Mouse (Mus musculus) thymus, postnatal 25 days (tissue): ENCODE results near the gene Prkce.

Source experiments
- DNase-seq: peaks from one replicate; pipeline ENCODE4 v3.0.0; 2022

The Prkce gene

GRCm38 (mm10) chr17:86266051-86266450 is 98.5 kb downstream of the Prkce start:
- no peak for DNase-seq

- DNase-seq = no peak
Measured at GRCm38 (mm10) chr17:86267126-86267760, 99.7 kb downstream of the Prkce start.

- DNase-seq = no peak
Measured at GRCm38 (mm10) chr17:86269639-86270038, 102.1 kb downstream of the Prkce start.

- DNase-seq = no peak
Measured at GRCm38 (mm10) chr17:86270523-86270922, 102.9 kb downstream of the Prkce start.

- DNase-seq = no peak
Measured at GRCm38 (mm10) chr17:86271277-86271676, 103.7 kb downstream of the Prkce start.

GRCm38 (mm10) chr17:86272961-86273360 is 105.4 kb downstream of the Prkce start:
- DNase-seq = no peak

- DNase-seq = no peak
Measured at GRCm38 (mm10) chr17:86273566-86274349, 106.2 kb downstream of the Prkce start.

GRCm38 (mm10) chr17:86274350-86274744 is 106.8 kb downstream of the Prkce start:
- no peak for DNase-seq

GRCm38 (mm10) chr17:86276381-86276780 is 108.8 kb downstream of the Prkce start:
- DNase-seq = no peak

GRCm38 (mm10) chr17:86277032-86277798 is 109.6 kb downstream of the Prkce start:
- no peak for DNase-seq

- peak; percentile 21 for DNase-seq
Measured at GRCm38 (mm10) chr17:86277999-86278526, 110.5 kb downstream of the Prkce start.

- no peak for DNase-seq
Measured at GRCm38 (mm10) chr17:86279751-86280150, 112.2 kb downstream of the Prkce start.

GRCm38 (mm10) chr17:86283741-86284140 is 116.2 kb downstream of the Prkce start:
- DNase-seq = no peak

GRCm38 (mm10) chr17:86285058-86285457 is 117.5 kb downstream of the Prkce start:
- no peak for DNase-seq

- DNase-seq = no peak
Measured at GRCm38 (mm10) chr17:86286747-86287271, 119.2 kb downstream of the Prkce start.

- DNase-seq = no peak
Measured at GRCm38 (mm10) chr17:86292711-86293110, 125.1 kb downstream of the Prkce start.

GRCm38 (mm10) chr17:86293247-86293744 is 125.7 kb downstream of the Prkce start:
- DNase-seq = peak; percentile 60

GRCm38 (mm10) chr17:86299576-86299975 is 132.0 kb downstream of the Prkce start:
- no peak for DNase-seq

GRCm38 (mm10) chr17:86300774-86301595 is 133.4 kb downstream of the Prkce start:
- peak; percentile 58 for DNase-seq

- DNase-seq = no peak
Measured at GRCm38 (mm10) chr17:86302266-86302665, 134.7 kb downstream of the Prkce start.

- DNase-seq = no peak
Measured at GRCm38 (mm10) chr17:86302861-86303331, 135.3 kb downstream of the Prkce start.
